Mouse (Mus musculus) stomach, postnatal 0 days (tissue): ENCODE measurements around the gene Pabpn1l. TPM values are rescaled to one million over a fixed set of nuclear protein-coding genes. Genes with fewer than 3 reads are reported as not detected.

Experiments used
- ATAC-seq: fragments of 200-750 bp; cut with Nextera tagmentation; 2 replicates; pipeline ENCODE4 v1.8.0; 2017; ENCODE audit not compliant: low FRiP score, low TSS enrichment
- DNase-seq: peaks from one replicate; pipeline ENCODE4 v3.0.0-alpha.2; 2016; ENCODE audit warnings: low spot score
- H3K27ac ChIP-seq: fragments of 300-500 bp; sonication (generic); replicated peaks from 2 replicates; pipeline ENCODE4 v1.5.1; 2014; ENCODE audit warnings: mild to moderate bottlenecking, control low read depth
- H3K27me3 ChIP-seq: fragments of 300-500 bp; sonication (generic); 2 replicates; pipeline ENCODE4 v1.6.1; 2014; ENCODE audit warnings: low read length; ENCODE audit not compliant: control insufficient read depth, insufficient read depth
- H3K36me3 ChIP-seq: fragments of 300-500 bp; sonication (generic); 2 replicates; pipeline ENCODE4 v1.6.1; 2014; ENCODE audit warnings: low read length, mixed read lengths; ENCODE audit not compliant: control insufficient read depth, insufficient read depth
- H3K4me1 ChIP-seq: fragments of 300-500 bp; sonication (generic); replicated peaks from 2 replicates; pipeline ENCODE4 v1.6.1; 2014; ENCODE audit warnings: antibody characterized with exemption; ENCODE audit not compliant: control insufficient read depth, insufficient read depth
- H3K4me2 ChIP-seq: fragments of 300-500 bp; sonication (generic); replicated peaks from 2 replicates; pipeline ENCODE4 v1.6.1; 2014; ENCODE audit warnings: low read depth, mild to moderate bottlenecking, control low read depth, moderate library complexity
- H3K4me3 ChIP-seq: fragments of 300-500 bp; sonication (generic); 2 replicates; pipeline ENCODE4 v1.5.1; 2014; ENCODE audit warnings: low read depth, low read length, control low read depth
- H3K9ac ChIP-seq: fragments of 300-500 bp; sonication (generic); 2 replicates; pipeline ENCODE4 v1.6.1; 2014; ENCODE audit warnings: mild to moderate bottlenecking, low read length, control low read depth, mixed read lengths
- H3K9me3 ChIP-seq: fragments of 300-500 bp; sonication (generic); 2 replicates; pipeline ENCODE4 v1.6.1; 2016; ENCODE audit warnings: low read length; ENCODE audit not compliant: control insufficient read depth
- CTCF ChIP-seq: IDR thresholded peaks from 2 replicates; pipeline ENCODE4 v1.5.1; 2016; ENCODE audit warnings: antibody characterized with exemption, low read depth, mild to moderate bottlenecking, moderate library complexity
- EP300 ChIP-seq: optimal IDR thresholded peaks from 2 replicates; pipeline ENCODE3; 2016; ENCODE audit warnings: antibody characterized with exemption
- whole genome bisulfite sequencing: fragments of 180-500 bp; shearing (Covaris S2); extraction: QIAGEN DNeasy Blood & Tissue Kit; methylation state at CpG from one replicate; pipeline ENCODE4 v1.1.7; 2014; 5-methylcytosine and 5-hydroxymethylcytosine counted together
- polyA plus RNA-seq: library from polyadenylated mRNA; unstranded; fragments of >200 nt; fragmentation: Nextera tagmentation; extraction: Ambion mirVana; gene quantifications from 2 replicates; pipeline ENCODE4 v1.2.1, GENCODE M21; 2015

Pabpn1l gene
- polyA plus RNA-seq, 1 experiment from 2014 or later: 0.08 TPM

DNA sequence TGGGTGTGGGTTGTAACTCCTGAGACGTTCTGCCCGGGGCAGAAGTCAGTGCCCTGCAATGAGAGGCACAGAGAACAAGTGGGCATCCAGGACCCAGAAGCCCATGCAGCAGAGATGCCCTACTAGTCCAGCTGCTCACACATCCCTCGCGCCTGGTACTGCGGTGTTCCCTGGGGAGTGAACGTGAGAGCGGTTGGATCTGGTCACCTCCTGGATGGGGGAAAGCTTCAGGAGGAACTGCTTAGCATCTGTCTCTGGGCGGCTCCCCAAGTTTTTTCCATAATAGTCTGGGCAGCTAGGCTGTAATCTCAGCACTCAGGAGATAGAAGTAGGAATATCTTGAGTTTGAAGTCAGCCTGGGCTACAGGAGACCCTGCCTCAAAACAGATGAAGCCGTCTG lies 37.6 kb downstream of the Pabpn1l start:
- Histone ChIP-seq H3K4me3 (no peak overlapping the region), H3K4me2 (no peak overlapping the region), H3K27ac (peak overlapping the region; percentile 80), H3K9ac (no peak overlapping the region), H3K27me3 (no peaks in the 10 kb centered on the region), H3K4me1 (no peaks in the 10 kb centered on the region), H3K36me3 (no peaks in the 10 kb centered on the region), H3K9me3 (no peaks in the 10 kb centered on the region)
- WGBS: 78% methylated on average over 9 of the region's 9 CpGs
- DNase-seq (no peak), ATAC-seq (no peak)
- TF ChIP-seq EP300: no peak

DNA sequence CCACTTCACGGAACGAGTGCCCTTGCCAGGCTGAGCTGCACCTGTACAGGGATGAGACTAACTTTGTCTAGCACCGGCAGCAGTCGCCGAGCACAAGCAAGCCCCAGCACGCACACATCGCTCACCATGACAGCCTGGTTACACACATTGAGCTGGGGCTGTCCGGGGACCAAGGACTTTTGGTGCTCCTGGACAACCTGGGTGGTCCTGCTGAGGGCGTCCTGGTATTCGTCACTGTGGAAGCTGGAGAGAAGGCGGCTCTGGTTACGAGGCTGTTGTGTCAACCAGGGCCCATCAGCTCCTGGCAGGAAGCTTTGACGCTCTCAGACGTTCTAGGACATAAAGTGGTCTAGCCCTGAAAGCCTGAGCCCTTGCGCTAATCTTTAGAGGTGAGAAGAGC lies 41.6 kb downstream of the Pabpn1l start:
- H3K27me3 ChIP-seq: no peaks in the 10 kb centered on the region
- H3K4me2 ChIP-seq: no peak overlapping the region
- DNase-seq (no peak), ATAC-seq (no peak)
- WGBS: 23% methylated on average over 14 of the region's 15 CpGs
- no peak overlapping the region for H3K4me3 ChIP-seq
- no peak overlapping the region for H3K27ac ChIP-seq
- peaks cover 3% of the 10 kb centered on the region; the same call in 1 of the 2 replicates for H3K4me1 ChIP-seq
- H3K9ac ChIP-seq: no peak overlapping the region
- TF ChIP-seq EP300 (no peak), CTCF (no peak)
- no peaks in the 10 kb centered on the region for H3K36me3 ChIP-seq
- H3K9me3 ChIP-seq: no peaks in the 10 kb centered on the region

GRCm38 (mm10) chr8:122579196-122579595 lies 43.3 kb downstream of the Pabpn1l start:
- Histone ChIP-seq H3K36me3 (no peaks in the 10 kb centered on the region), H3K9me3 (no peaks in the 10 kb centered on the region), H3K4me2 (no peak overlapping the region), H3K27ac (no peak overlapping the region), H3K27me3 (no peaks in the 10 kb centered on the region), H3K4me1 (peaks cover 6% of the 10 kb centered on the region; the same call in 1 of the 2 replicates), H3K9ac (no peak overlapping the region), H3K4me3 (no peak overlapping the region)
- WGBS: 37% methylated on average over 7 of the region's 7 CpGs
- DNase-seq (peak; percentile 40), ATAC-seq (no peak)
- TF ChIP-seq CTCF (no peak), EP300 (no peak)

DNA sequence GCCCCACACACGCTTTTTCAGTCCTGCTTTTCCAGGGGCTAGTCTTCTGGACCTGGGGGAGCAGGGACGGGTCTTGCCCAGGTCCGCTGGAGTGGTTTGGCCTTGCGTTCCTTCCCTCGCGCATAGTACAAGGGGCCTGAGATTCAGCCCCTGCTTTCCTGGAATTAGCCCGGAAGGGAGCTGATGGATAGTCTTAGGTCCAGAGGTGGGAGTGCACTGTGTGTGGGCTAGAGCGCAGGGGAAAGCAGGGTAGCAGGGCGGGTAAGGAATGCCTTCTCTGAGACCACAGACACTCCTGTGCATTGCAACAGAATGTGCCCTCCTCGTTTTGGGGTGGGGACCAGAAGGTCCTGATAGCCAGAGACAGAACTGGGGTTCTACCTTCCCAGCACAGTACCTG lies 45.4 kb downstream of the Pabpn1l start:
- Histone ChIP-seq H3K36me3 (peaks cover 2% of the 10 kb centered on the region; the same call in 1 of the 2 replicates), H3K4me2 (peak overlapping the region; percentile 69), H3K27me3 (no peaks in the 10 kb centered on the region), H3K4me3 (peak overlapping the region; percentile 57), H3K9ac (0 out of 2 replicates have a peak overlapping the region, but pooled peaks have one; percentile 23), H3K27ac (no peak overlapping the region), H3K9me3 (no peaks in the 10 kb centered on the region), H3K4me1 (peaks cover 6% of the 10 kb centered on the region; the same call in 1 of the 2 replicates)
- 27% methylated on average over 10 of the region's 10 CpGs for WGBS
- ATAC-seq (peak; percentile 11; the same call in 1 of the 2 replicates), DNase-seq (no peak)
- TF ChIP-seq EP300 (no peak), CTCF (no peak)

DNA sequence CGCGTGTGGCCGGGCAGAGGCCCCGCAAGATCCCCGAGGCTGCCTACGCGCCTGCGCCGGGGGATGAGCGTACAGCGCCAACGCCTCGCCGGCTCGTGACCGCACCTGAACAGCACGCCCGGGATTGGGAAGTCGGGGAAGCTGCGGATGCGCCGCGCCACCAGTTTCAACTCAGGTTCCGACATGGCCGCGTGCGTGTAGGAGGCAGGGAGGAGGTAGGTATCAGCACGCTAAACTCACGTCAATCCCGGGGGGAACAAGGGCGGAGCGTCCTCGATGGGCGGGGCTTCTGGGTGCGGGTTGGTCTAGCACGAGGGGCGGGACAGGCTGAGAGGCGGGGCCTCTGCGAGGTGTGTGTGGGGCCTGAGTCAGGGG lies 45.9 kb downstream of the Pabpn1l start, which contains the start of gene Aprt:
Gene Aprt, minus strand, starts transcription at position 262 of the 375 bp plus-strand sequence.
- peak; percentile 98 for DNase-seq
- no peak for TF ChIP-seq EP300
- TF ChIP-seq CTCF: no peak
- 2% methylated on average over 39 of the region's 39 CpGs for WGBS
- Histone ChIP-seq H3K4me2 (peak within 1 kb of the TSS; percentile 69), H3K4me3 (peak within 1 kb of the TSS; percentile 57), H3K4me1 (peaks cover 6% of the 10 kb centered on the region; the same call in 1 of the 2 replicates), H3K9ac (peak within 1 kb of the TSS; percentile 70), H3K9me3 (no peaks in the 10 kb centered on the region), H3K27me3 (no peaks in the 10 kb centered on the region), H3K36me3 (peaks cover 7% of the 10 kb centered on the region), H3K27ac (peak within 1 kb of the TSS; percentile 77)
- ATAC-seq: peak; percentile 90

DNA sequence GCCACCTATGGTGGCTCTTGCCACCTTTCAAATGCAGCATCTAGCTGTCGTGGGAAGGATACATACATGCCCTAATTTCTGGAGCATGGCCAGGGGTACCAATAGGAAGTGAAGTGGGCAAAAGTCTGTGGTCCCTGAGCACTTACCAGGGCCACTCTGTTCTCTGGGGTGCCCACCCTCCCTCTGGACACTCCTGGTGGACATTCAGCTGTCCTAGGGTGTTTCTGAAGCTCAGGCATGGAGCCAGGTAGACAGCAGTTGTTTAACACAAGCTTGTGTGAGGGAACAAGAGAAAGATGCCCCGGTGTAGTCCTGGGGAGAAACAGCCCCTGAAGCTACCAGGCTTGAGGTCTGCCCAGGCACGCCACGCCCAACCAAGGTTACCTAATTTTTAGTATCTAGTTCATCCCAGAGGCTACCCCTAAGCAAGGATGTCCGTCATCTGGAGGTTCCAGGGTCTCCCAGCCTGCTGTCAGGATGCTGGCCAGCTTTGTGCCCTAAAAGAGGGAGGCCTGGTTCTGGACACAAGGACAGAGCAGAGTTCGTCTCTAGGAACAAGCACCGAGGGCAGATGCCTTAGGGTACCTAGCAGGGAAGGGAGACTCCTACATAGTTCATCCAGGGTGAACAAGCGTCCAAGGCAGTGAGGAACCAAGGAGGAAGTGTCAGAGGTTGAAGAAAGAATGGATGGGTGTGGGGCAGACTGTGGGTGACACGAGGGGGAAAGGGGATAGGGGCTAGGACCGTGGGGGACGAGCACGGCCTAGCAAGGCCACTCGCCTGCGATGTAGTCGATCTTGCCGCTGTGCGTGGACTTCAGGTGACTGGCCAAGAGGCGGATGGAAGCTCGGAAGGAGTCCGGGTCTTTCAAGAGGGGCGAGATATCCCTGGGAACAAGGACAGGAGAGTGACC lies 46.5 kb downstream of the Pabpn1l start:
- Histone ChIP-seq H3K36me3 (peaks cover 11% of the 10 kb centered on the region), H3K4me1 (peaks cover 6% of the 10 kb centered on the region; the same call in 1 of the 2 replicates), H3K4me3 (peak overlapping the region; percentile 57), H3K9me3 (no peaks in the 10 kb centered on the region), H3K9ac (peak overlapping the region; percentile 70), H3K4me2 (peak overlapping the region; percentile 69), H3K27ac (peak overlapping the region; percentile 77), H3K27me3 (no peaks in the 10 kb centered on the region)
- ATAC-seq (peak; percentile 1; the same call in 1 of the 2 replicates), DNase-seq (no peak)
- no peak for TF ChIP-seq EP300
- TF ChIP-seq CTCF: no peak
- WGBS: 11% methylated on average over 21 of the region's 21 CpGs
